Mouse (Mus musculus) liver, embryonic 13.5 days (tissue): ENCODE results near the gene Clca3b. TPM values are rescaled to one million over a fixed set of nuclear protein-coding genes. Genes with fewer than 3 reads are reported as not detected.
"Not testable (repeated sequence)": the region's sequence is repeated elsewhere in the genome, so short reads cannot be mapped to it uniquely, and the experiment has no call there.

Experiments used
- ATAC-seq: fragments of 200-750 bp; cut with Nextera tagmentation; 2 replicates; pipeline ENCODE4 v1.8.0; 2017; ENCODE audit warnings: low read depth, mild to moderate bottlenecking, moderate number of reproducible peaks, moderate library complexity
- DNase-seq: peaks from one replicate; pipeline ENCODE4 v3.0.0; 2022
- H3K27ac ChIP-seq: fragments of 300-500 bp; sonication (generic); 2 replicates; pipeline ENCODE4 v1.5.1; 2015; ENCODE audit warnings: moderate library complexity, mild to moderate bottlenecking, inconsistent platforms
- H3K27me3 ChIP-seq: fragments of 300-500 bp; sonication (generic); 2 replicates; pipeline ENCODE4 v1.6.1; 2015; ENCODE audit warnings: mild to moderate bottlenecking, inconsistent platforms
- H3K36me3 ChIP-seq: fragments of 300-500 bp; sonication (generic); 2 replicates; pipeline ENCODE4 v1.6.1; 2015; ENCODE audit warnings: mild to moderate bottlenecking, inconsistent platforms
- H3K4me1 ChIP-seq: fragments of 300-500 bp; sonication (generic); replicated peaks from 2 replicates; pipeline ENCODE4 v1.6.1; 2015; ENCODE audit warnings: inconsistent platforms
- H3K4me2 ChIP-seq: fragments of 300-500 bp; sonication (generic); 2 replicates; pipeline ENCODE4 v1.6.1; 2015; ENCODE audit warnings: inconsistent platforms, mild to moderate bottlenecking, moderate library complexity
- H3K4me3 ChIP-seq: fragments of 300-500 bp; sonication (generic); replicated peaks from 2 replicates; pipeline ENCODE4 v1.5.1; 2015; ENCODE audit warnings: mild to moderate bottlenecking, inconsistent platforms
- H3K9ac ChIP-seq: fragments of 300-500 bp; sonication (generic); 2 replicates; pipeline ENCODE4 v1.6.1; 2015; ENCODE audit warnings: mild to moderate bottlenecking, inconsistent platforms
- H3K9me3 ChIP-seq: fragments of 300-500 bp; sonication (generic); replicated peaks from 2 replicates; pipeline ENCODE4 v1.6.1; 2016; ENCODE audit warnings: inconsistent platforms
- WGBS: fragments of 180-500 bp; shearing (Covaris S2); methylation state at CpG from one replicate; pipeline ENCODE4 v1.1.7; 2015; ENCODE audit not compliant: insufficient replicate concordance; 5-methylcytosine and 5-hydroxymethylcytosine counted together
- polyA plus RNA-seq: library from polyadenylated mRNA; unstranded; fragments of >200 nt; fragmentation: Nextera tagmentation; extraction: Ambion mirVana; gene quantifications from 2 replicates; pipeline ENCODE4 v1.2.1, GENCODE M21; 2015

The Clca3b gene
- not detected in 2 replicates for polyA plus RNA-seq

DNA sequence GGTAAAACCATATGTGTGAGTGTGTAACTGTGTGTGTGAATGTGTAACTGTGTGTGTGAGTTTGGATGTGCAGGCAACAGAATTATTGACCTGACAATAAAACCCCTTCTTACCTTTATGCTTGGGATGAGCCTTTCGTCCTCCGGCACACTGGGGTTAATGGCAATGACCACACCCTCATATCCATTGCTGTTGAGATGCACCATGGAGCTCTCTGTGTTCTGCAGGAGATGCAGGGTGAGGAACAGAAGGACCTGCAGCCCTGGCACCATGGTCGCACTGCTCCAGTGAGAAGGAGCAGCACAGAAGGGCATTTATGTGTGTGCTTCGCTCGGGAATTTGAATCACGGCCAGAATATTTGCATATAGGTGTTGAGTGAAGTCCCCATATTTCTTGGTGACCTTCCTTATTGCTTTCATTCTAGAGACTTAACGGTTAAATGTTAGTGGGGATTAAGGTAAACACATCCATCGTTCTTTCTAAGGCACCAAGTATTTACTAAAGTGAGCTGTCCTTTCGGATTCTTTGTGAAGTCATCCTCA is at the start of gene Clca3b:
Gene Clca3b (minus strand): TSS at position 344 of the 543 bp plus-strand sequence.
- 70% methylated on average over 9 of the region's 9 CpGs for WGBS
- not testable (repeated sequence) for H3K27me3 ChIP-seq, H3K4me2 ChIP-seq, H3K9me3 ChIP-seq, H3K36me3 ChIP-seq, H3K4me1 ChIP-seq, H3K4me3 ChIP-seq, DNase-seq, H3K27ac ChIP-seq, ATAC-seq, H3K9ac ChIP-seq

DNA sequence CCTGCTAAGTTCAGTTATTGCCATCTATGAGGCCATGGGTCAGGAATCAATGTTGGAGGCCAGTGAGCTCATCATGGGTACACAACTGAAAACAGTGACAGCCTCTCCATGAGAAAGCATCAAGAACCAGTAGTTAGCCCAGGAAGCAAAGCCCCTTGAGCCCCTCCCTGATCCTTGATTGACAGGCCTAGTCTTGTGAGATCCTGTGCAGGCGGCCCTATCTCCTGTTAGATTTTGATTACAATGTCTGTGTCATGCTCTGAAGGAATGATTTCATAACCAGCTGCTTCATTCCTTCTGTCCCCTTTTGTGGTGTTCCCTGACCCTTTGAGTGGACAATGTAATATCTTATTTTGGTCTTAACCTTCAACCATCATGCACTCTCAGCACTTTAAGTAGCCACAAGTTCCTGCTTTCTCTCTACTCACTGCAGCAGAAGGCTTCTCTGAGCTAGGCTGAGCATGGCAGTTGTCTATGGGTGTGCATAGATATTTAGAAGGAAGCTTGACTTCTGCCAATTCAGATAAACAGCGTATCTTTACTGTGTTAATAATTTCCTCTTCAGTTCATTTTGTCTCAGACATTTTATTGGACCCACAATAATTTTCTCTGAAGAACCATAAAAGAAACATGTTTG is 48.0 kb upstream of the Clca3b start:
- Histone ChIP-seq H3K9me3 (0 out of 2 replicates have a peak, but pooled peaks cover 2% of the 10 kb centered on the region), H3K4me3 (no peak overlapping the region), H3K4me2 (no peak overlapping the region), H3K9ac (no peak overlapping the region), H3K27me3 (no peaks in the 10 kb centered on the region), H3K4me1 (no peaks in the 10 kb centered on the region), H3K27ac (no peak overlapping the region), H3K36me3 (no peaks in the 10 kb centered on the region)
- no peak for ATAC-seq
- WGBS, result 54% methylated on average over 2 of the region's 2 CpGs
- DNase-seq, result no peak

DNA sequence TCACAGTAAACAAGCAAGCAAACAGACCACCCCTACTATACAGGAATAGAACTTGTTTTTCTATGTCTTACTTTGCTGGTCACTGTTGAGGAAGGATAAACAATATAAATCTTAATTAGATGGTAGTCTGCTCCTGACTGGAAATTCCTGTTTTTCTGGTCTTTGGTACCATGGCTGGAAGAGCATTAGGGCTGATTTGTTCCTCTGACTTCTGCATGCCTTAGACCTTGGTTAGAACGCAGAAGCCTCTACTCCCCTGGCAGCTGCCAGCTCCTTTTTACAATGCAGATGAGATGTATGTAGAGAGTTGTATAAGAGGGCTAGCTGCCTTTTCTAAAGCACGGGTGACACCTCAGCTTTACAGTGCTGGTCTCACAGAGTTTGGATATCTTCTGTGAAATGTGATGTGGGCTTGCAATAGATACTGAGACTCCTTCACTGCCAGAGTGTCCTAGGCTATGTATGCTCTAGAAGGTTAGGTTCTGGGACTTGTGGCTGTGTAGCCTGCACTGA is 41.1 kb upstream of the Clca3b start:
- H3K4me3 ChIP-seq, result no peak overlapping the region
- H3K36me3 ChIP-seq, result no peaks in the 10 kb centered on the region
- DNase-seq (no peak), ATAC-seq (no peak)
- no peaks in the 10 kb centered on the region for H3K27me3 ChIP-seq
- no peaks in the 10 kb centered on the region for H3K4me1 ChIP-seq
- H3K4me2 ChIP-seq, result no peak overlapping the region
- H3K9me3 ChIP-seq, result no peaks in the 10 kb centered on the region
- WGBS, result 40% methylated on average over 2 of the region's 2 CpGs
- no peak overlapping the region for H3K27ac ChIP-seq
- H3K9ac ChIP-seq, result no peak overlapping the region

DNA sequence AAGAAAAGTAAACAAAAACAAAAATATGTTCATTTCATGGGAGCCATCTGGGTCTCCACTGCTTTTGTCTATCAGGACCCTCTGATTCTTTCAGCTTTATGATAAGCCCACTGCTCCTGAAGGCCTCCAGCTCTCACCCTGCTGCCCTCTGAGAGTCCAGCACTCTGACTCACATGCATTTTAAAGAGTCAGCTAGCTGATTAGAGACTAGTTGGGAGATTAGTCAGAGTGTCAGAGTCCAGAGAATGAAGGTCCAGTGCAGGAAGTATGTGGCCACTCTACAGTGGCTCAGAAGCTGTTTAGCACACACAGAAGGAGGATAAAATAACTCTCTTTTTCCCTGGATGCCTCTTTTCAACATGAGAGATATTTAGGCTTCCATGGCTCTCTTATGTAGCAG is 37.8 kb upstream of the Clca3b start:
- no peaks in the 10 kb centered on the region for H3K9me3 ChIP-seq
- DNase-seq (no peak), ATAC-seq (no peak)
- H3K36me3 ChIP-seq, result no peaks in the 10 kb centered on the region
- no peak overlapping the region for H3K27ac ChIP-seq
- H3K4me2 ChIP-seq, result no peak overlapping the region
- H3K4me1 ChIP-seq, result no peaks in the 10 kb centered on the region
- H3K27me3 ChIP-seq, result no peaks in the 10 kb centered on the region
- H3K4me3 ChIP-seq, result no peak overlapping the region
- no peak overlapping the region for H3K9ac ChIP-seq

DNA sequence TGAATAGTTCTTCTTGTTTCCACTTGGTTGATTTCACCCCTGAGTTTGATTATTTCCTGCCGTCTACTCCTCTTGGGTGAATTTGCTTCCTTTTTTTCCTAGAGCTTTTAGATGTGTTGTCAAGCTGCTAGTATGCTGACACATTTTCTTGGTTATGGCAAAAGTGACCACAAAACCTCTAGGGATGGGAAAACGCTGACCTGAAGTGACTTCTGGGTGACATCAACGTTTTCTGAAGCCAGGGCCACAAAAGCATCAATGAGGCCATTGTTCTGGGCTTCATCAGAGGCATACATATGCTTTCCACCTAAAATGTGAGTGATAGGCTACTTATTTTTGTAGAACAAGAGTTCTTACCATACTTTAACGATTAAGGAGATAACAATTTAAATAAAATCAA is 22.9 kb upstream of the Clca3b start:
- not testable (repeated sequence) for DNase-seq, H3K4me1 ChIP-seq, H3K27me3 ChIP-seq, H3K27ac ChIP-seq, H3K9ac ChIP-seq, ATAC-seq, H3K36me3 ChIP-seq, H3K9me3 ChIP-seq, H3K4me3 ChIP-seq, H3K4me2 ChIP-seq
- WGBS, result 36% methylated on average over 4 of the region's 4 CpGs

DNA sequence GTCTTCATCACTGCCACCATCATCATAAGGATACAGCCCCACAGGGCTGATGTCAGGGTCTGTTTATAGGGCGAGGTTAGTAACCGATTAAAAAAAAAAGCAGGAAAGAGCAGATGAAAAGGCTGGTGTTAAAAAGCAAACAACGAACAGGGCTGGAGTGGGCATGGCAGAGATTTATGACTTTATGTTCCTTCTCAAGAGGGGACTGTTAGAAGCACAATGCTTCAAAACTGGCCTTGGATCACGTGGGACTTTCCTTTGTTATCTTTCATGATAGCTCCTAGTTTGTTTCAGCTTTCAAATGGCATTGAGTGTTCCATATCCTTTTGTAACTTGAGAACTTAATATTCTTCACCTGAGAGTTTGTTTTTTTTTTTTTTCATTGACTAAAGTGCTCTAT is 427 bp upstream of the Clca3b start:
- Histone ChIP-seq H3K27me3 (no peaks in the 10 kb centered on the region), H3K4me3 (no peak overlapping the region), H3K4me2 (no peak overlapping the region), H3K27ac (no peak overlapping the region), H3K4me1 (no peaks in the 10 kb centered on the region), H3K9ac (no peak overlapping the region), H3K9me3 (no peaks in the 10 kb centered on the region), H3K36me3 (no peaks in the 10 kb centered on the region)
- ATAC-seq (no peak), DNase-seq (no peak)
- WGBS, result 43% methylated on average over 4 of the region's 4 CpGs

DNA sequence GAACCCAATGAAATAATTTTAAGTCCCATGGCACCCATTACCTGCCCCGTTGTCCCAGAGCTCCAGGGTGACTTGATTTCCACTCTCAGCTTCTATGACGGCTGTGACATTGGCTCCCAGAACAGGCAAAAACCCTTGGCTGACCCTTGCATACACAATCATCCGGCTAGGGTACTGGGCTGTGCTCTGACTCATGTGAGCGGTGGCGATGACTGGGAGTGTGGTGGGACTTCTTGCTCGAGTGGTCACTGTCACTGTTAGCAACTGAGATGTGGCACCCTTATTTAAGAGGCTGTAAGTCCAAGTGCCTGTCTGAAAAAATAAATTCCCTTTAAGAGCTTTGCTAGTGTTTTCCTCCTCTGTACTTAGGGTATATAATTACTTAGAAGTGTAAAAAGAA is 21.9 kb downstream of the Clca3b start:
- Histone ChIP-seq H3K4me2 (no peak overlapping the region), H3K4me1 (no peaks in the 10 kb centered on the region), H3K4me3 (no peak overlapping the region), H3K27me3 (no peaks in the 10 kb centered on the region), H3K9ac (no peak overlapping the region), H3K27ac (no peak overlapping the region), H3K36me3 (no peaks in the 10 kb centered on the region), H3K9me3 (no peaks in the 10 kb centered on the region)
- ATAC-seq (no peak), DNase-seq (no peak)
- 68% methylated on average over 6 of the region's 6 CpGs for WGBS

DNA sequence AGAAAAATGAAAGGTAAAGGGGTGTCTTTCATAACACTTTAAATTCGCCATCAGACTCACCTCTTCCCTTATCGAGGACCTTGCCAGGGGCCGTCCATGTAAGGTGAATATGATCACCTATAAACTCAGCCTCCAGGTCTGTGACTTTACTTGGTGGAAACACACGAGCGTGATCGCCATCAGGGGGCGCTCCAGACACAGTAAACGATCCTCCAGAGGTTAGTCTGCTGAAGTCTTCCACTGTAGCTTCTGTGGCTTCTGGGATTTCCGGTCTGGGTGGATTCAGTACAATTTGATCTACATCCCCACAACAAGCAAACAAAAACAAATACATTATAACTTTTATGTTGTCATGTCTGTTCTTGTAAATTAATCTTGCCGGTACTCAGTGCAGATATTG is 24.0 kb downstream of the Clca3b start:
- ATAC-seq (no peak), DNase-seq (peak; percentile 31)
- 16% methylated on average over 10 of the region's 10 CpGs for WGBS
- H3K27me3 ChIP-seq, result no peaks in the 10 kb centered on the region
- no peak overlapping the region for H3K4me3 ChIP-seq
- no peak overlapping the region for H3K4me2 ChIP-seq
- H3K36me3 ChIP-seq, result no peaks in the 10 kb centered on the region
- H3K9me3 ChIP-seq, result no peaks in the 10 kb centered on the region
- H3K9ac ChIP-seq, result no peak overlapping the region
- no peaks in the 10 kb centered on the region for H3K4me1 ChIP-seq
- no peak overlapping the region for H3K27ac ChIP-seq

DNA sequence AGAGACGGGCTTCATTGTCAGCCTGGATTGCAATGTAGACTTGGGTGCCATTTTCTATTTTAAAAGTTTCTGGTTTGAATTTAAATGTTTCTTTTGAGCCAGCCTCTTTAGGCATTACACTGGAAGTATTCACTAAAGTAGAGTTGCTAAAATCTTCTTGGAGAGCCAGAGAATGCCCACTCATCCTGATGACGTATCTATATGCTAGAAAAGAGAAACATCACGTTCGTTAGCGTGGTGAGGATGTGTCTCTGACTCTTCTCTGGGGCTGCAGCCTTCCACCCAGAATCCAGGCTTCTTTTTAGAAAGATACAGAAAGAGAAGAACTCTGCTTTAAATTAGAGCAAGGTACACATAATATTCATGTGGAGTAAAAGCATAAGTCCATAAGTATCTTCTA is 25.8 kb downstream of the Clca3b start:
- Histone ChIP-seq H3K27me3 (no peaks in the 10 kb centered on the region), H3K9me3 (no peaks in the 10 kb centered on the region), H3K9ac (no peak overlapping the region), H3K4me3 (no peak overlapping the region), H3K27ac (no peak overlapping the region), H3K4me2 (no peak overlapping the region), H3K4me1 (no peaks in the 10 kb centered on the region), H3K36me3 (no peaks in the 10 kb centered on the region)
- ATAC-seq, result no peak
- 66% methylated on average over 5 of the region's 5 CpGs for WGBS
- no peak for DNase-seq

DNA sequence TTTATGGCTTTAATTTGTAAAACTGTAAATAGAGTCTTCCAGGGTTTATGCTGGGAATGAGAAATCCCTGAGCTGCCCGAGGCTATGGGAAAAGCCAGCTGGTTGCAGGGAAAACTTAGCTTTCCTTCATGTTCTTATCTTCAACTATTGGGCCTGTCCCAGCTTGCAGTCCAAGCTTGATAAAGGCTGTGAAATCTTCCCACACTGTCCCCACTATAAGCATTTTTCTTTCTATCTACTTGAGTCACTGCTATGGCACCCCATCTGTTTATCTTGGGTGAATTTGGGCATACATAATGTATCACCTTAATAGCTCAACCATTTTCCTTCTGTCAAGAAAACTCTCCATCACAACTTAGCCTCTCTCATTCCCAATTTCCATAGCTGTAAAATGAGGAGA is 28.5 kb downstream of the Clca3b start:
- Histone ChIP-seq H3K4me1 (no peaks in the 10 kb centered on the region), H3K9me3 (no peaks in the 10 kb centered on the region), H3K27me3 (no peaks in the 10 kb centered on the region), H3K27ac (no peak overlapping the region), H3K36me3 (no peaks in the 10 kb centered on the region), H3K9ac (no peak overlapping the region), H3K4me3 (no peak overlapping the region), H3K4me2 (no peak overlapping the region)
- ATAC-seq, result 0 out of 2 replicates have a peak, but pooled peaks have one; percentile 45
- no peak for DNase-seq
- WGBS, result 27% methylated on average over 1 of the region's 1 CpGs

DNA sequence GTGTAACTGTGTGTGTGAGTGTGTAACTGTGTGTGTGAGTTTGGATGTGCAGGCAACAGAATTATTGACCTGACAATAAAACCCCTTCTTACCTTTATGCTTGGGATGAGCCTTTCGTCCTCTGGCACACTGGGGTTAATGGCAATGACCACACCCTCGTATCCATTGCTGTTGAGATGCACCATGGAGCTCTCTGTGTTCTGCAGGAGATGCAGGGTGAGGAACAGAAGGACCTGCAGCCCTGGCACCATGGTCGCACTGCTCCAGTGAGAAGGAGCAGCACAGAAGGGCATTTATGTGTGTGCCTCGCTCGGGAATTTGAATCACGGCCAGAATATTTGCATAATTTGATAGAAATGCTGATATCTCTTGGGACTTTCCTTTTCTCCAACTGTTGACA is 29.9 kb downstream of the Clca3b start, which contains the start of gene Clca3a2:
Gene Clca3a2 (minus strand): TSS at position 276 of the 400 bp plus-strand sequence.
- not testable (repeated sequence) for H3K9me3 ChIP-seq, H3K4me1 ChIP-seq, H3K4me3 ChIP-seq, H3K4me2 ChIP-seq, DNase-seq, H3K27ac ChIP-seq, H3K27me3 ChIP-seq, ATAC-seq, H3K9ac ChIP-seq, H3K36me3 ChIP-seq
- WGBS, result 71% methylated on average over 6 of the region's 6 CpGs

DNA sequence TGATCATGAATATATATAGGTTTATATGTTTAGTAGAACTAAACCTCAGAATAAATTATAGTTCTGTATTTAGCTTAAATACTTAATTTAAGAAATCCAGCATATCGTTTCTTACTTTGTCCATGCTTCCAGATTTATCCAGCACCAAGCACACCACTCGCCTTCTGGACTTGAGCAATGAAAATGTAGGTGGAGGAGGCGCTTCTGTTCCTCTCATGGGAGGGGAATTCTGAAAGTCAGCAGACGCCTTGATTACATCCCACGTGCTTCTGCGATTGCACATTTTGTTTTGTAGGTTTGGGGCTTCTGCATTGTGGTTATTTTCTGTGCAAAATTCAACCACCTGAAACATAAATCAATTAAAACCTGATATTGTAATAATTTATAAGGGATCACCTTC is 35.8 kb downstream of the Clca3b start:
- not testable (repeated sequence) for H3K36me3 ChIP-seq, H3K9me3 ChIP-seq, ATAC-seq, H3K27me3 ChIP-seq, DNase-seq, H3K9ac ChIP-seq, H3K4me1 ChIP-seq, H3K27ac ChIP-seq, H3K4me3 ChIP-seq, H3K4me2 ChIP-seq
- 69% methylated on average over 6 of the region's 6 CpGs for WGBS
